Mouse (Mus musculus): ENCODE measurements around the gene Srr. TPM values are rescaled to one million over a fixed set of nuclear protein-coding genes. Genes with fewer than 3 reads are reported as not detected.

Gene Srr
- polyA plus RNA-seq, 1 experiment from 2014 or later, result 24.4 TPM

DNA sequence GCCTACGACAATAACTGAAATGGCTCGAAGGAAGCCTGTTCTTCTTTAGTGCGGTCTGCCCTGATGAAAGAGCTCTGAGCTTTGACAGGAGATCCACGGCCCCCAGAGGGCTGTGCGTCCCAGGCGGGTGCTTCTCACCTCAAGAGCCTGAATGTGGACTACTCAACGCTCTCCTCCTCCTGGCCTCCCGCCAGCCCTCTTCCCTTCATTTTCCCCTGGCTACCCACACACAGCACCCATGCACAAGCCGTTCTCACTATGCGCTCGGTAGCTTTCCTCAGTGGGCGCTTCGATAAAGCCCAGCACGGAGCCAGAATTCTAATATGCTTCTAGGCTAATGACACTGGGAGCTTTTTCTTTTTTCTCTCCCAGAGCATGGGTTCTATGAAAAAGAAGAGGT, 43.8 kb downstream of the Srr start:
- H3K9me3 ChIP-seq (replicated peaks; ENCODE audit: low read length), result no peaks in the 10 kb centered on the region
- no peaks in the 10 kb centered on the region for H3K36me3 ChIP-seq (ENCODE audit: insufficient read depth, low read length)
- H3K9ac ChIP-seq (ENCODE audit: low read depth, low read length), result no peak overlapping the region
- peaks cover under 1% of the 10 kb centered on the region; the same call in 1 of the 2 replicates for H3K4me1 ChIP-seq (replicated peaks; ENCODE audit: insufficient read depth, low read length)
- DNase-seq (ENCODE audit: low spot score), result no peak
- H3K4me2 ChIP-seq (ENCODE audit: low read length), result no peak overlapping the region
- no peaks in the 10 kb centered on the region for H3K27me3 ChIP-seq (ENCODE audit: insufficient read depth, low read length)
- no peak overlapping the region for H3K27ac ChIP-seq
- no peak overlapping the region for H3K4me3 ChIP-seq (replicated peaks; ENCODE audit: low read depth, low read length)
- no peak for ATAC-seq (replicated peaks; ENCODE audit: low FRiP score, low read depth)
- 72% methylated on average over 14 of the region's 14 CpGs for WGBS
- no peak for TF ChIP-seq CTCF (IDR thresholded peaks at IDR 0.05; ENCODE audit: low read depth)

DNA sequence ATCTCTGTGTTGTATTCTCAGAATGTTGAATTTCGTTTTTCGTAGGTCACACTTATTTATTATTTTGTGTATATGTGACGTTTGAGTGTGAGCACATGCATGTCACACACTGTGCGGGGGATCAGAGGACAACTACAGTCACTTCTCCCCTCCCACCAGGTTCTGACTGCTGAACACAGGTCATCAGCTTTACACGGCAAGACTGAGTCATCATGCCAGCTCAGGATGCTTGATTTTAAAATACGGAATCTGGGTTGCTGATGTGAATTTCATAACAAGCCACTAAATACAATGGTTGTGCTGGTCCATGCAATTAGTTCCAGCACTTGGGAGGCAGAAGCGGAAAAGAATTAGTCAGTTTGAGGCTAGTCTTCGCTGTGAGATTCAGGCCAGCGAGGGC, 44.7 kb downstream of the Srr start:
- no peak overlapping the region for H3K4me3 ChIP-seq (replicated peaks; ENCODE audit: low read depth, low read length)
- no peaks in the 10 kb centered on the region for H3K36me3 ChIP-seq (ENCODE audit: insufficient read depth, low read length)
- no peaks in the 10 kb centered on the region for H3K9me3 ChIP-seq (replicated peaks; ENCODE audit: low read length)
- WGBS, result 84% methylated on average over 9 of the region's 9 CpGs
- no peak overlapping the region for H3K27ac ChIP-seq
- DNase-seq (ENCODE audit: low spot score), result no peak
- no peak overlapping the region for H3K4me2 ChIP-seq (ENCODE audit: low read length)
- H3K27me3 ChIP-seq (ENCODE audit: insufficient read depth, low read length), result no peaks in the 10 kb centered on the region
- H3K4me1 ChIP-seq (replicated peaks; ENCODE audit: insufficient read depth, low read length), result peaks cover 5% of the 10 kb centered on the region; the same call in 1 of the 2 replicates
- H3K9ac ChIP-seq (ENCODE audit: low read depth, low read length), result no peak overlapping the region
- ATAC-seq (replicated peaks; ENCODE audit: low FRiP score, low read depth), result no peak
- TF ChIP-seq CTCF (IDR thresholded peaks at IDR 0.05; ENCODE audit: low read depth), result no peak

DNA sequence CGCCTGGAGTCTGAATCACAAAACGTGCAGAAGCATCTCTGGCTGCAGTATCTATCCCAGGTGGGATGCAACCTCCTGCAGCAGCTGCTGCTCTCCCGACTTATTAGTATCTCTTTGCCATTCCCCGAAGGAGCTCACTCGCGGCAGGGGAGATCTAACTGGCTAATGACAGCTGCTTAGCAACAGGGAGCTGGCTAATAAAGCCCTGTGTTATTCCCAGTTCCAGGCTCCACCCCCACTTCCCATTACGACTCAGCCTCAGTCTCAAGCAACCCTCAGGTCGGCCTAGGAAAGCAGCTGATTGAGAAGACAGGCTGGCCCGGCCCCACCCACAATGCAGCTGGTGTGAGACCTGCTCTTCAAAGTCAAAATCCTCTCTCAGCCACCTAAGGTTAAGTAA, 48.9 kb downstream of the Srr start:
- no peak for TF ChIP-seq CTCF (IDR thresholded peaks at IDR 0.05; ENCODE audit: low read depth)
- H3K36me3 ChIP-seq (ENCODE audit: insufficient read depth, low read length), result no peaks in the 10 kb centered on the region
- H3K27me3 ChIP-seq (ENCODE audit: insufficient read depth, low read length), result no peaks in the 10 kb centered on the region
- 6% methylated on average over 9 of the region's 9 CpGs for WGBS
- ATAC-seq (replicated peaks; ENCODE audit: low FRiP score, low read depth) (peak; percentile 69), DNase-seq (ENCODE audit: low spot score) (peak; percentile 72)
- peaks cover 5% of the 10 kb centered on the region; the same call in 1 of the 2 replicates for H3K4me1 ChIP-seq (replicated peaks; ENCODE audit: insufficient read depth, low read length)
- peak overlapping the region; percentile 23; the same call in 1 of the 2 replicates for H3K4me2 ChIP-seq (ENCODE audit: low read length)
- H3K9me3 ChIP-seq (replicated peaks; ENCODE audit: low read length), result no peaks in the 10 kb centered on the region
- H3K27ac ChIP-seq, result no peak overlapping the region
- H3K4me3 ChIP-seq (replicated peaks; ENCODE audit: low read depth, low read length), result no peak overlapping the region
- H3K9ac ChIP-seq (ENCODE audit: low read depth, low read length), result no peak overlapping the region

DNA sequence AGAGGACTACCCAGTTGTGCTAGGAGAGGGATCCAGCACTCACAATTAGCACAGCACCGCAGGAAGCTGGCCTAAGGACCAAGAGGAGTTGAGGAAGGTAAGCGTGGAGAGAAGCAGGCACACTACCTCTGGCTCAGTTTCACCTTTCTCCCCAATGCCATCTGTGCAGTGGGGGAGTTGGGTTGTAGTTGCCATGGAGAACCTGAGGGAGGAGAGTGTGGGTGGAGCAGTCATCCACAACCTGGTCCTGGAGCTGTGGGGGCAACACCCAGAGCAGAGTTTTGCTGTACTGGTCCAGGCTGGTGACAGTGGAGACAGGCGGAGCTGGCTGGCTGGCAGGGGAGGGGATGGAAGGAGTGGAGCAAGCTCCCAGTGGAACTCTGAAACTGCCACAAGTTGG, 51.1 kb downstream of the Srr start:
- no peak for ATAC-seq (replicated peaks; ENCODE audit: low FRiP score, low read depth)

DNA sequence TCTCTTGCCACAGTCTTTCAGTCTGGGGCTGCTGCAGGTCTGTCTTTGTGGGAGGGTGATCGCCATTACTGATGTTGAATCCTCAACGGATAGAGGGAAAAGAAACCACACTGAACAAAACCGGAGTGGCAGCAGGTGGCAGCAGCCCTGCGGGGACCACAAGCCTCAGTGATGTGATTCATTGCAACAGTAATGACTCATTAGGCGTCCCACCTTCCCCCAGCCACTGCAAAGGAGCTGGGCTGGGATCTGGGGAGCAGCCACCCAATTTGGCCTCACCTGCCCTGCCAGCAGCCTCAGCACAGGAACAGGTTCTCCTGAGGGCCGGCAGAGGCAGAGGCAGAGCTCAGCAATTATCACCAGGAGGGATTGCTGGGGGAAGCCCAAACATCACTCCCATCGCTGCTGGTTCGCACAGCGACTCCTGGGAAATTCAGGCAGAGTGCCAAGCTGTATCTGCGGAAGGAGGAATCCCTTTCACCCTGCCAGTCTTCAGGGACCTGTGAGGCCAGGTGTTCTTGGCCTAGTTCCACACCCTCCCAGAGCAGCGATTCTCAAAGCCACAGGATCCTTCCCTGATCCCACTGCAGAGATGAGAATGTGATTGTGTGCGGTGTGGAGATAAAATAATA, 54.6 kb downstream of the Srr start:
- no peak overlapping the region for H3K27ac ChIP-seq
- ATAC-seq (replicated peaks; ENCODE audit: low FRiP score, low read depth), result no peak
- peak; percentile 34 for DNase-seq (ENCODE audit: low spot score)

More for the DNA sequence above, 51.1 kb downstream of the Srr start:
- Histone ChIP-seq H3K4me1 (replicated peaks; ENCODE audit: insufficient read depth, low read length) (peaks cover 5% of the 10 kb centered on the region; the same call in 1 of the 2 replicates), H3K4me3 (replicated peaks; ENCODE audit: low read depth, low read length) (no peak overlapping the region), H3K9me3 (replicated peaks; ENCODE audit: low read length) (no peaks in the 10 kb centered on the region), H3K36me3 (ENCODE audit: insufficient read depth, low read length) (no peaks in the 10 kb centered on the region), H3K9ac (ENCODE audit: low read depth, low read length) (no peak overlapping the region), H3K27ac (no peak overlapping the region), H3K4me2 (ENCODE audit: low read length) (no peak overlapping the region), H3K27me3 (ENCODE audit: insufficient read depth, low read length) (no peaks in the 10 kb centered on the region)
- no peak for TF ChIP-seq CTCF (IDR thresholded peaks at IDR 0.05; ENCODE audit: low read depth)
- 44% methylated on average over 3 of the region's 3 CpGs for WGBS
- peak; percentile 49 for DNase-seq (ENCODE audit: low spot score)

DNA sequence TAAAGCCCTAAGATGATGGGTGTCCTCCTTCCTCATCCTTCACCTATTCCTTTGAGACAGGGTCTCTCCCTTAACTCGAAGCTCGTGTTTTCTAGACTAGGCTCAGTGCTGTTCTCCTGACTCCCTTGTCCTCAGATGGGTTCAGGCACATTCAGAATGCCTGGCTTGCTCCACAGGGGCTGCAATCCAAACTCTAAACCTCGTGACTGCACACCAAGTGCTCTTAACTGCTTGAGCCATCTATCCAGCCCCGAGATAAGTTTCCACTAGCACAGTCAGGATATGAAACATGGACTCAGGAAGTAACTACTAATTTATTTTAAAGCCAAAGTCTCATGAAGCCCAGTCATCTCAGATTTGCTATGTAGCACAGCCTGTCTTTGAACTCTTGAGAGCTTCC, 55.2 kb downstream of the Srr start:
- 60% methylated on average over 4 of the region's 4 CpGs for WGBS
- H3K4me1 ChIP-seq (replicated peaks; ENCODE audit: insufficient read depth, low read length), result no peaks in the 10 kb centered on the region
- DNase-seq (ENCODE audit: low spot score), result no peak
- 0 out of 2 replicates have a peak, but pooled peaks cover 5% of the 10 kb centered on the region for H3K36me3 ChIP-seq (ENCODE audit: insufficient read depth, low read length)
- H3K4me2 ChIP-seq (ENCODE audit: low read length), result no peak overlapping the region
- no peak overlapping the region for H3K27ac ChIP-seq
- H3K4me3 ChIP-seq (replicated peaks; ENCODE audit: low read depth, low read length), result no peak overlapping the region
- no peak for ATAC-seq (replicated peaks; ENCODE audit: low FRiP score, low read depth)
- no peak overlapping the region for H3K9ac ChIP-seq (ENCODE audit: low read depth, low read length)
- TF ChIP-seq CTCF (IDR thresholded peaks at IDR 0.05; ENCODE audit: low read depth), result no peak
- no peaks in the 10 kb centered on the region for H3K9me3 ChIP-seq (replicated peaks; ENCODE audit: low read length)
- H3K27me3 ChIP-seq (ENCODE audit: insufficient read depth, low read length), result no peaks in the 10 kb centered on the region

More for the DNA sequence above, 54.6 kb downstream of the Srr start:
- Histone ChIP-seq H3K4me1 (replicated peaks; ENCODE audit: insufficient read depth, low read length) (no peaks in the 10 kb centered on the region), H3K27me3 (ENCODE audit: insufficient read depth, low read length) (no peaks in the 10 kb centered on the region), H3K4me3 (replicated peaks; ENCODE audit: low read depth, low read length) (no peak overlapping the region), H3K9me3 (replicated peaks; ENCODE audit: low read length) (no peaks in the 10 kb centered on the region), H3K4me2 (ENCODE audit: low read length) (no peak overlapping the region), H3K36me3 (ENCODE audit: insufficient read depth, low read length) (0 out of 2 replicates have a peak, but pooled peaks cover 5% of the 10 kb centered on the region), H3K9ac (ENCODE audit: low read depth, low read length) (no peak overlapping the region)
- 25% methylated on average over 12 of the region's 12 CpGs for WGBS
- peak; percentile 45 for TF ChIP-seq CTCF (IDR thresholded peaks at IDR 0.05; ENCODE audit: low read depth)
